Mouse (Mus musculus) ES-E14 (cell line): ENCODE data around the gene Smarca4.

ENCODE experiments used
- CHD2 ChIP-seq: IDR thresholded peaks from 2 replicates; pipeline ENCODE4 v1.6.1; 2014; ENCODE audit warnings: mild to moderate bottlenecking, low read depth, low read length, inconsistent platforms
- HCFC1 ChIP-seq: IDR thresholded peaks from 2 replicates; pipeline ENCODE4 v1.6.1; 2012; ENCODE audit warnings: low read length, inconsistent platforms, borderline replicate concordance; ENCODE audit not compliant: insufficient read depth
- MAFK ChIP-seq: IDR thresholded peaks from 2 replicates; pipeline ENCODE4 v1.6.1; 2014; ENCODE audit warnings: mild to moderate bottlenecking, low read depth, low read length, inconsistent platforms; ENCODE audit not compliant: insufficient read depth
- ZC3H11A ChIP-seq: IDR thresholded peaks from 2 replicates; pipeline ENCODE4 v1.6.1; 2012; ENCODE audit warnings: low read depth, mild to moderate bottlenecking, inconsistent platforms, low read length, borderline replicate concordance

- TF ChIP-seq CHD2 (no peak), ZC3H11A (no peak), MAFK (no peak), HCFC1 (no peak)
Measured at GRCm38 (mm10) chr9:21630673-21631072, 14.7 kb downstream of the Smarca4 start.
